Mouse (Mus musculus) liver, embryonic 14.5 days (tissue): ENCODE data around the gene Afg1l. TPM values are rescaled to one million over a fixed set of nuclear protein-coding genes. Genes with fewer than 3 reads are reported as not detected.

ENCODE experiments used
- ATAC-seq: fragments of 200-750 bp; cut with Nextera tagmentation; 2 replicates; pipeline ENCODE4 v1.8.0; 2017; ENCODE audit warnings: moderate number of reproducible peaks, mild to moderate bottlenecking, moderate library complexity; ENCODE audit not compliant: insufficient read depth
- DNase-seq, 3 experiments: peaks; one replicate each; pipeline ENCODE4 v3.0.0-alpha.2; 2012 to 2013; ENCODE audit warnings: low read depth in 3 of 3, low spot score in 3 of 3
- H3K27ac ChIP-seq: fragments of 300-500 bp; sonication (generic); 2 replicates; pipeline ENCODE4 v1.5.1; 2014; ENCODE audit warnings: moderate library complexity, mild to moderate bottlenecking, control low read depth, inconsistent platforms
- H3K27me3 ChIP-seq: fragments of 300-500 bp; sonication (generic); 2 replicates; pipeline ENCODE4 v1.6.1; 2014; ENCODE audit warnings: mild to moderate bottlenecking, low read length, moderate library complexity; ENCODE audit not compliant: control insufficient read depth, insufficient read depth
- H3K36me3 ChIP-seq: fragments of 300-500 bp; sonication (generic); replicated peaks from 2 replicates; pipeline ENCODE4 v1.6.1; 2014; ENCODE audit warnings: low read depth; ENCODE audit not compliant: control insufficient read depth, insufficient read depth
- H3K4me1 ChIP-seq, 2 experiments: fragments of 200-500 bp in 1 of 2; fragments of 300-500 bp in 1 of 2; sonication (generic) in 1 of 2; replicated peaks; 2 replicates each; pipeline ENCODE4 v1.6.1; 2012 to 2014; ENCODE audit warnings: antibody characterized with exemption in 1 of 2, inconsistent platforms in 1 of 2, low read length in 1 of 2; ENCODE audit not compliant: control insufficient read depth in 2 of 2, insufficient read depth in 2 of 2
- H3K4me2 ChIP-seq: fragments of 300-500 bp; sonication (generic); 2 replicates; pipeline ENCODE4 v1.6.1; 2014; ENCODE audit warnings: low read depth, mild to moderate bottlenecking, control low read depth, moderate library complexity
- H3K4me3 ChIP-seq, 2 experiments: fragments of 200-500 bp in 1 of 2; fragments of 300-500 bp in 1 of 2; sonication (generic) in 1 of 2; 2 replicates each; pipeline ENCODE4 v1.5.1; 2012 to 2014; ENCODE audit warnings: low read depth in 2 of 2, low read length in 2 of 2, mild to moderate bottlenecking in 2 of 2, control low read depth in 1 of 2, inconsistent platforms in 1 of 2, moderate library complexity in 1 of 2; ENCODE audit not compliant: insufficient read depth in 1 of 2
- H3K9ac ChIP-seq: fragments of 300-500 bp; sonication (generic); replicated peaks from 2 replicates; pipeline ENCODE4 v1.6.1; 2014; ENCODE audit warnings: mild to moderate bottlenecking, control low read depth, moderate library complexity
- H3K9me3 ChIP-seq: fragments of 300-500 bp; sonication (generic); 2 replicates; pipeline ENCODE4 v1.6.1; 2016; ENCODE audit warnings: low read length, mixed read lengths; ENCODE audit not compliant: control insufficient read depth
- CTCF ChIP-seq: IDR thresholded peaks from 2 replicates; pipeline ENCODE4 v1.5.1; 2016; ENCODE audit warnings: antibody characterized with exemption, low read depth, control low read depth
- EP300 ChIP-seq: IDR thresholded peaks from 2 replicates; pipeline ENCODE4 v1.6.1; 2016; ENCODE audit warnings: antibody characterized with exemption, low read depth
- WGBS: fragments of 180-500 bp; shearing (Covaris S2); extraction: QIAGEN DNeasy Blood & Tissue Kit; methylation state at CpG from one replicate; pipeline ENCODE4 v1.1.7; 2014; ENCODE audit not compliant: insufficient replicate concordance; 5-methylcytosine and 5-hydroxymethylcytosine counted together
- polyA plus RNA-seq, 2 experiments: library from polyadenylated mRNA; depleted of rRNA in 1 of 2; stranded (reverse) in 1 of 2; unstranded in 1 of 2; fragments of >200 nt; fragmentation: Nextera tagmentation in 1 of 2; extraction: Ambion mirVana in 1 of 2; gene quantifications; 2 replicates each; pipeline versions ENCODE4 v1.2.1 to v1.2.3; 2012 to 2014

The Afg1l gene
- polyA plus RNA-seq, 2 experiments = 1.8 to 2.2 TPM

- no peak for ATAC-seq
- no peak overlapping the region for H3K27ac ChIP-seq
- no peaks in the 10 kb centered on the region for H3K27me3 ChIP-seq
- H3K4me2 ChIP-seq = peak overlapping the region; percentile 49
- no peak overlapping the region for H3K9ac ChIP-seq
- H3K36me3 ChIP-seq = no peaks in the 10 kb centered on the region
- DNase-seq = no peak
- WGBS = 14% methylated on average over 20 of the region's 20 CpGs
- H3K4me1 ChIP-seq = no peaks in the 10 kb centered on the region
- no peaks in the 10 kb centered on the region for H3K9me3 ChIP-seq
- TF ChIP-seq CTCF (peak; percentile 77), EP300 (no peak)
- H3K4me3 ChIP-seq = peak overlapping the region in 1 of 2 experiments; percentile 21; a peak in 1 of 4 replicates
Observed at GRCm38 (mm10) chr10:42307980-42308686, 170.2 kb downstream of the Afg1l start.

GRCm38 (mm10) chr10:42306422-42306821 lies 171.9 kb downstream of the Afg1l start:
- no peaks in the 10 kb centered on the region for H3K4me1 ChIP-seq
- TF ChIP-seq CTCF = no peak
- no peaks in the 10 kb centered on the region for H3K9me3 ChIP-seq
- H3K27me3 ChIP-seq = no peaks in the 10 kb centered on the region
- no peak overlapping the region for H3K9ac ChIP-seq
- no peak for DNase-seq
- no peaks in the 10 kb centered on the region for H3K36me3 ChIP-seq
- WGBS = 67% methylated on average over 8 of the region's 8 CpGs
- ATAC-seq = no peak
- no peak overlapping the region for H3K4me2 ChIP-seq
- H3K27ac ChIP-seq = no peak overlapping the region
- H3K4me3 ChIP-seq = no peak overlapping the region

- ATAC-seq (no peak), DNase-seq (no peak)
- Histone ChIP-seq H3K27ac (no peak overlapping the region), H3K9me3 (no peaks in the 10 kb centered on the region), H3K4me3 (no peak overlapping the region), H3K36me3 (no peaks in the 10 kb centered on the region), H3K4me1 (peaks cover 7 to 9% of the 10 kb centered on the region in 2 experiments), H3K27me3 (no peaks in the 10 kb centered on the region), H3K4me2 (no peak overlapping the region), H3K9ac (no peak overlapping the region)
- 39% methylated on average over 4 of the region's 4 CpGs for WGBS
- TF ChIP-seq EP300 = no peak
- TF ChIP-seq CTCF = no peak
Observed at GRCm38 (mm10) chr10:42300805-42301204, 177.6 kb downstream of the Afg1l start.

- DNase-seq = no peak
- H3K27me3 ChIP-seq = no peaks in the 10 kb centered on the region
- H3K4me3 ChIP-seq = no peak overlapping the region
- no peak overlapping the region for H3K27ac ChIP-seq
- no peak for ATAC-seq
- no peak overlapping the region for H3K9ac ChIP-seq
- no peaks in the 10 kb centered on the region for H3K36me3 ChIP-seq
- WGBS = 28% methylated on average over 7 of the region's 7 CpGs
- no peaks in the 10 kb centered on the region for H3K9me3 ChIP-seq
- H3K4me1 ChIP-seq = peaks cover 7 to 12% of the 10 kb centered on the region in 2 experiments
- no peak overlapping the region for H3K4me2 ChIP-seq
- TF ChIP-seq EP300 = no peak
- TF ChIP-seq CTCF = no peak
Observed at GRCm38 (mm10) chr10:42299967-42300366, 178.4 kb downstream of the Afg1l start.

- 62% methylated on average over 6 of the region's 6 CpGs for WGBS
- TF ChIP-seq CTCF = no peak
- TF ChIP-seq EP300 = no peak
- DNase-seq = no peak
Observed at GRCm38 (mm10) chr10:42299426-42299825, 178.9 kb downstream of the Afg1l start.

More at GRCm38 (mm10) chr10:42299426-42299825, 178.9 kb downstream of the Afg1l start:
- H3K4me1 ChIP-seq = peaks cover 7 to 15% of the 10 kb centered on the region in 2 experiments
- ATAC-seq = no peak
- H3K27me3 ChIP-seq = no peaks in the 10 kb centered on the region
- H3K36me3 ChIP-seq = no peaks in the 10 kb centered on the region
- H3K27ac ChIP-seq = no peak overlapping the region
- no peak overlapping the region for H3K4me3 ChIP-seq
- no peaks in the 10 kb centered on the region for H3K9me3 ChIP-seq
- H3K9ac ChIP-seq = no peak overlapping the region
- no peak overlapping the region for H3K4me2 ChIP-seq
